Mouse (Mus musculus): ENCODE data around the gene Eif2ak2.

Gene Eif2ak2

DNA sequence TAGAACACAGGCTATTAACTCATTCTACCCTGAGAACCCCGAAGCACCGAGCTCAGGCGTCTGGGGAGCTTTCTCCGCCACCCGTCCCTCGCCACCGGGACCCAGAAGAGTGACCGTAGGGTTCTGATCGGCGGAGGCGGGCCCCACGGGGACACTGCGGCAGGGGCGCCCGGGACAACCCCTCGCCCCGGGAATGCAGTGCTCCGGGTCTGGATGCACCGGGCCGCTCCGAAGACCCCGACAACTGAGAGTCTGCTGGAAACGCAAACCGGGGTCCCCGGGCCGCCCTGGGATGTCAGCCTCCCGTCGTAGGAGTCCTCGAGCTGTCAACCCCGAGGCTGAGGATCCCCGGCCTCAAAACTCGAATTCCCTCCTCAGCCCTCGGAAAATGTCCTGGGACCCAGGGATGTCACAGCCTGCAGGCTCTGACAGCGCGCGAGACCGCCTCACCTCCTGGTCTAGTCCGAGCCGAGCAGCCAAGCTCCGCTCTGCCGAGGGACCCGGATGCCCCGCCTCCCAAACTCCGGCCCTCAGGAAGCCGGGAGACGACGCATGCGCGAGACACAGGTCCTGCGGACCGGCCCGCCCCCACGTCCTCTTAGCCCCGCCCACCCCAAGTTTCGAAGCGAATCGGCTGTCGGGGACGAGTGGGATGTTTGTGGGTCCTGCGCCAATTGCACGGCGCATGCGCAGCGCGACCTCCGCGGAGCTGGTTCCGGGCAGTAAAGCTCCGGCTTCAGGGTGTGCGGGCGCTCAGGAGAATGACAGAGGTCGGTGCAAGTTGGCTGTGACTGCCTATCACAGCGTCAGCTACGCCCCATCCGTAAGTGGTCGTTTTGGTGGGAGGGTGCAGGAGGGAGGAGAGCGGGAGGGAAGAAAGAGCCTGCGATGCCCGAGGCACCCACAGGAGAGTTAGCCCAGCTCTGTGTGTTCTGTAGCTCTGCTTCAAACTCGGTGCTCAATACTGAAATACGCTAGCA is 47.2 kb downstream of the Eif2ak2 start, which contains the start of the genes Heatr5b and Gpatch11:
TSS of gene Heatr5b (minus strand) at position 509 of the 980 bp plus-strand sequence.
TSS of gene Gpatch11 (plus strand) at position 712 of the 980 bp plus-strand sequence.
- peak; percentile 99 for DNase-seq (ENCODE audit: extremely low spot score, low spot score)

DNA sequence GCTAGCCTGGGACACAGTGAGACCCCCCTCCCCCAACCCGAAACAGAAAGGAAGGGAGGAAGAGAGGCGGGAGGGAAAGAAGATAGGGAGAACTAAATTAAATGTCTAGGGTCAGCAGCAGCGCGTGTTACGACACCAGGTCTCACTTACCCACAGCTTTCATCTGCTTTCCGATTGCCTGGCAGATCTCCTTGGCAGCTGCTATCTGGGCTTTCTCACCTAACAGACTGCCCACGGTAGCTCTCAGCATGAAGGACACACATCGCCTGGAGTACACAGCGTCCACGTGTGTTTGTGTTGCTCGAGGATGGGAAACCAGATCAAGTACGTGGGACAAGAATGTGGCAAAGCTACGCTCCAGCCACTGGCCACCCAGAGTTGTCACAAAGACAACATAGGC is 58.0 kb downstream of the Eif2ak2 start:
- no peak for DNase-seq (ENCODE audit: extremely low spot score, low spot score)

DNA sequence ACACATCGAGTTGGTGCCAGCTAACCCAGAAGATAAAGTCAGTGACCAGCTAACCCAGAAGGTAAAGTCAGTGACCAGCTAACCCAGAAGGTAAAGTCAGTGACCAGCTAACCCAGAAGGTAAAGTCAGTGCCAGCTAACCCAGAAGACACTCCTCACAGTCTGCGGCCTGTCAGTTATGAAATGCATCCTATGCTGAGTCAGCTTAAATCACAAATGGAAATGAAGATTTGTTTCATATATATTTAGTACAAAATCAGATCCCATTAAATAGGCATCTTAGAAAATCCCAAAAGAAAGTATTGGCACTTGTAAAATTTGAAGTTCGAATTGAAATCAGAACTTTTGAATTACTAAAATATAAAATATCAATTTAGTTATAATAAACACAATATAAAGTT is 72.8 kb downstream of the Eif2ak2 start:
- no peak for DNase-seq (ENCODE audit: extremely low spot score, low spot score)

DNA sequence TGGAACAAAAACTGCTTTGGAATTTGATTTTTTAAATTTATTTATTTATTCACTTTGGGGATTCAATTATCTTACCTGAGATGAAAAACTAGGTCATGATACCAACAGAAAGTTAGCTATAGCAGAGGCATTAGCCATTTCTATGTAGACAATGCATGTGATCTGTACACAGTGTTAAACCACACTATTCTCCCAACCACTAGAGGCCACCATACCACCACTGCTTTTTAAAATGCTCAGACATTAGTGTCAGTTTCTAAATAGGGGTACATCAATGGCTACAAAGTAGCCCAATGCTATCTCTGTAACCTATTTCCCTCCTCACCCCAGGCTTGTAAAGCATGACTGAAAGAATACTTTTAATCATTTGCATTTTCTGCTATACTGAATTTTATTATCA is 73.4 kb downstream of the Eif2ak2 start:
- no peak for DNase-seq (ENCODE audit: extremely low spot score, low spot score)
